Mouse (Mus musculus): Measurements from ENCODE around the gene Zfp575. TPM values are rescaled to one million over a fixed set of nuclear protein-coding genes. Genes with fewer than 3 reads are reported as not detected.

Zfp575 gene
- polyA plus RNA-seq, 1 experiment: not detected

DNA sequence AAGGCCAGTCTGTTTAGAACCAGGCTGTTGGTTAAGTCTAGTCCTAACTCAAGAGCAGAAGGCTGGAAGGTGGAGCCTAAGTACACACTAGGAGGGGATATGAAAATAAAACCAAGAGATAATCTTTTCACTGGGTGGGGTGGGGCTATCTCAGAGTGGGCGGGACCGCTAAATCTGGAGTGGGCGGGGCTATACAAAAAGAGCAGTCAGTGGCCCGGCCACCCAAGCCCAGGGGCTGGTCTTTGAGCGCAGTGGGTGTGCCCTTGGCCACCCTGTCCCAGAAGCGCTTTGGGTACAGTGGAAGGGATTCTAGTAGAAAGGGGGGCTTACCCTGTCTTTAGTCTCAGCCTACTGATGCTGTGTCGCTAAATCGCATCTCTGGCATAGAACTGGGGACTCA lies 613 bp downstream of the Zfp575 start:
- WGBS: 32% methylated on average over 8 of the region's 8 CpGs
- TF ChIP-seq POLR2A (IDR thresholded peaks at IDR 0.05; ENCODE audit: borderline replicate concordance, control insufficient read depth, low read depth, low read length): no peak
- no peak for TF ChIP-seq CTCF (IDR thresholded peaks at IDR 0.05; ENCODE audit: control insufficient read depth, insufficient read depth, low read length)
- Histone ChIP-seq H3K4me1 (ENCODE audit: control insufficient read depth, insufficient read depth, low read length) (no peaks in the 10 kb centered on the region; the same call in none of the 2 replicates), H3K4me3 (replicated peaks; ENCODE audit: control insufficient read depth, low read depth, low read length) (no peak overlapping the region), H3K27ac (ENCODE audit: control insufficient read depth, insufficient read depth, low read depth, low read length, poor library complexity) (no peak overlapping the region)

- Histone ChIP-seq H3K4me3 (replicated peaks; ENCODE audit: control insufficient read depth, low read depth, low read length) (no peak overlapping the region), H3K4me1 (ENCODE audit: control insufficient read depth, insufficient read depth, low read length) (no peaks in the 10 kb centered on the region; the same call in 1 of the 2 replicates), H3K27ac (ENCODE audit: control insufficient read depth, insufficient read depth, low read depth, low read length, poor library complexity) (no peak overlapping the region)
- WGBS: 83% methylated on average over 16 of the region's 16 CpGs
- TF ChIP-seq POLR2A (IDR thresholded peaks at IDR 0.05; ENCODE audit: borderline replicate concordance, control insufficient read depth, low read depth, low read length): no peak
- TF ChIP-seq CTCF (IDR thresholded peaks at IDR 0.05; ENCODE audit: control insufficient read depth, insufficient read depth, low read length): no peak
Observed at GRCm38 (mm10) chr7:24585995-24586394, 1.4 kb downstream of the Zfp575 start.

DNA sequence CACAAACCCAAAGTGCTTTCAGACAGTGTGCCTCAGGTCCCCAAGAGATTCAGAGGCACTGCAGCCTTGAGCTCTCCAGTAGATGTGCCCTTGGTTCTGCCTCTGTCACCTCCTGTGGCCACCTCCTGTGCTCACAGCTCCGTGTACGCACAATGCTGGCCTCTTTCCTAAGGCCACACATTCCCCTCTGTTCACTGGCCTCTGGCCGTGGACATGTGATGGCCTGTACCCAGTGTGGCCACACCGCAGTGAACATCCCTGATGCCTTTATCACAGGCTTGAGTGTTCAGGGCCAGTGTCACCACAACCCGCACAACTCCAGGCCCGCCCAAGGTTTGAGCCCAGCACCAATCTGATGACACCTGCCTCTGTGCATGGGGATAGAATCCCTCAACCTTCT lies 2.6 kb downstream of the Zfp575 start:
- H3K4me1 ChIP-seq (ENCODE audit: control insufficient read depth, insufficient read depth, low read length): no peaks in the 10 kb centered on the region; the same call in 1 of the 2 replicates
- TF ChIP-seq CTCF (IDR thresholded peaks at IDR 0.05; ENCODE audit: control insufficient read depth, insufficient read depth, low read length) (no peak), POLR2A (IDR thresholded peaks at IDR 0.05; ENCODE audit: borderline replicate concordance, control insufficient read depth, low read depth, low read length) (no peak)
- no peak overlapping the region for H3K4me3 ChIP-seq (replicated peaks; ENCODE audit: control insufficient read depth, low read depth, low read length)
- H3K27ac ChIP-seq (ENCODE audit: control insufficient read depth, insufficient read depth, low read depth, low read length, poor library complexity): no peak overlapping the region
- 91% methylated on average over 6 of the region's 6 CpGs for WGBS

DNA sequence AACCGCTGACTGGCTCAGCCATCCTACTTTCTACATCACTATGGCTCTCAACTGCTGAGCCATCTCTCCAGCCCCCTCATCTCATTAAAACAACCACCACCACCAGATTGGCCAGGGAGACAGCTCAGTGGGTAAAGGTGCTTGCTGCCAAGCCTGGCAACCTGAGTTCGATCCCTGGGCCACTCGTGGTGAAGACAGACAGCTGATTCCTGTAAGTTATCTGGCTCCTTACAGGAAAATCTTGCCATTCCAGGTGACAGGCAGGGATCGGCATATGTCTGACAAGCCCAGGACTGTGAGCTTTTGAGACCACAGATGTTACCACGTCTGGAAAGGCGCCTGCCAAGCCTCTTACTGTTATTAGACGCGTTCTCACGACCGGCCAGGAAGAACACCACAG lies 9.6 kb downstream of the Zfp575 start:
- Histone ChIP-seq H3K4me3 (replicated peaks; ENCODE audit: control insufficient read depth, low read depth, low read length) (no peak overlapping the region), H3K27ac (ENCODE audit: control insufficient read depth, insufficient read depth, low read depth, low read length, poor library complexity) (no peak overlapping the region), H3K4me1 (ENCODE audit: control insufficient read depth, insufficient read depth, low read length) (no peaks in the 10 kb centered on the region)
- TF ChIP-seq CTCF (IDR thresholded peaks at IDR 0.05; ENCODE audit: control insufficient read depth, insufficient read depth, low read length): no peak
- no peak for TF ChIP-seq POLR2A (IDR thresholded peaks at IDR 0.05; ENCODE audit: borderline replicate concordance, control insufficient read depth, low read depth, low read length)
- WGBS: 89% methylated on average over 10 of the region's 10 CpGs

DNA sequence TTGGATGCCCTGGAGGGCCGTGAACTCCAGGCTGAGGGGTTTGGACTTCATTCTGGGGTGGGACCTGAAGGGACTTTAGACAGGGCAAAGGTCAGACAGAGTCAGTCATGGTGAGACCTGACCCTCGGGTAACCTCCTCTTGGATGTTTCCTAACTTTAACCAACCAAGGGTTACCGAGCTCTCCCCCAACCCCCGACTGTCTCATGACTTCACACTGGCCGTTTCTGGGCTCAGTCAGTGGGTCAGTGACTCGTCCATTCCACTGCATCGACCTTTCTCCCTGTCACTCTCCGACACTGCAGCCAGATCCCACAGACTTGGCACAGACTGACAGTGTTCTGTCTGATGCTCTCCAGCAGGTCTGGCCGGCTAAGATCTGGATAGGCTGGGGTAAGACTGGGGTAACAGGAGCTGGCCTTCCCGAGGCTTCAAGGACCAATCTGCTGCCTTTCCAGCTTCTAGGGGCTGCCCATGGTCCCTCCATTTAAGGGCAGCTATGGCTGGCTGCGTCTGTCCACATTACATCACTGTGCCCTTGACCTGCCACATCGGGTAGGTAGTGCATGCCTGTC lies 13.1 kb downstream of the Zfp575 start:
- no peak for TF ChIP-seq POLR2A (IDR thresholded peaks at IDR 0.05; ENCODE audit: borderline replicate concordance, control insufficient read depth, low read depth, low read length)
- TF ChIP-seq CTCF (IDR thresholded peaks at IDR 0.05; ENCODE audit: control insufficient read depth, insufficient read depth, low read length): no peak
- H3K27ac ChIP-seq (ENCODE audit: control insufficient read depth, insufficient read depth, low read depth, low read length, poor library complexity): no peak overlapping the region
- no peaks in the 10 kb centered on the region for H3K4me1 ChIP-seq (ENCODE audit: control insufficient read depth, insufficient read depth, low read length)
- no peak overlapping the region for H3K4me3 ChIP-seq (replicated peaks; ENCODE audit: control insufficient read depth, low read depth, low read length)
- WGBS: 78% methylated on average over 12 of the region's 12 CpGs

DNA sequence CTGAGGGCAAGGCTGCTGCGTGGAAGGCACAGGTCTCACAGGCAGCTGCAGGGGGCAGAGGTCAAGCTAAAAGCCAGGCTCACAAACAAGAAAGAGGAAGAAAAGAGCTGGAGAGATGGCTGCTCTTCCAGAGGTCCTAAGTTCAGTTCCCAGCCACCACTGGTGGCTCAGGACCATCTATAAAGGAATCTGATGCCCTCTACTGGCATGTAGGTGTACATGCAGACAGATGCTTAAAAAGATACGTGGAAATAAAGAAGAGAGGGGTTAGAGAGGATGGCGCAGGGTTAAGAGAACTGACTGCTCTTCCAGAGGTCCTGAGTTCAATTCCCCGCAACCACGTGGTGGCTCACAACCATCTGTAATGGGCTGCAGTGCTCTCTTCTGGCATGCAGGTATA lies 15.0 kb downstream of the Zfp575 start:
- H3K4me1 ChIP-seq (ENCODE audit: control insufficient read depth, insufficient read depth, low read length): no peaks in the 10 kb centered on the region
- 71% methylated on average over 5 of the region's 5 CpGs for WGBS
- TF ChIP-seq POLR2A (IDR thresholded peaks at IDR 0.05; ENCODE audit: borderline replicate concordance, control insufficient read depth, low read depth, low read length) (no peak), CTCF (IDR thresholded peaks at IDR 0.05; ENCODE audit: control insufficient read depth, insufficient read depth, low read length) (no peak)
- no peak overlapping the region for H3K27ac ChIP-seq (ENCODE audit: control insufficient read depth, insufficient read depth, low read depth, low read length, poor library complexity)
- H3K4me3 ChIP-seq (replicated peaks; ENCODE audit: control insufficient read depth, low read depth, low read length): no peak overlapping the region

DNA sequence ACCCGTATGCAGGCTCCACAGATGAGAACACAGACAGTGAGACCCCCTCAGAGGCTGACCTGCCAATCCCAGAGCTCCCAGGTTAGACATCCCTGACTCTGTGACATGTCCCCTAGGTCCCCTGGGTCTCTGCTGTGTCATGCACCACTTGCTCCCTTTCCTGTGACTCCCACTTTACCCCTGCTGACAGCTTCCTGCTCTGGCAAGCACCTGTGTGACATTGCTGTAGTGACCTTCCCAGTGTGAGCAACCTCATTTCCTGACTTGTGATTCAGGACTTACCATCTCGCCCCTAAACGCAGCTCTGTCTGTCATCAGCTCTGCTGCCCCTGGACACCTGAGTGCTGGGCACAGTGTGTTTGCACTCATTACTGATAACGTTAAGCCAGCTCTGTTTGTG lies 16.4 kb downstream of the Zfp575 start:
- no peak overlapping the region for H3K4me3 ChIP-seq (replicated peaks; ENCODE audit: control insufficient read depth, low read depth, low read length)
- TF ChIP-seq POLR2A (IDR thresholded peaks at IDR 0.05; ENCODE audit: borderline replicate concordance, control insufficient read depth, low read depth, low read length) (no peak), CTCF (IDR thresholded peaks at IDR 0.05; ENCODE audit: control insufficient read depth, insufficient read depth, low read length) (no peak)
- H3K4me1 ChIP-seq (ENCODE audit: control insufficient read depth, insufficient read depth, low read length): no peaks in the 10 kb centered on the region
- 71% methylated on average over 4 of the region's 4 CpGs for WGBS
- H3K27ac ChIP-seq (ENCODE audit: control insufficient read depth, insufficient read depth, low read depth, low read length, poor library complexity): no peak overlapping the region

DNA sequence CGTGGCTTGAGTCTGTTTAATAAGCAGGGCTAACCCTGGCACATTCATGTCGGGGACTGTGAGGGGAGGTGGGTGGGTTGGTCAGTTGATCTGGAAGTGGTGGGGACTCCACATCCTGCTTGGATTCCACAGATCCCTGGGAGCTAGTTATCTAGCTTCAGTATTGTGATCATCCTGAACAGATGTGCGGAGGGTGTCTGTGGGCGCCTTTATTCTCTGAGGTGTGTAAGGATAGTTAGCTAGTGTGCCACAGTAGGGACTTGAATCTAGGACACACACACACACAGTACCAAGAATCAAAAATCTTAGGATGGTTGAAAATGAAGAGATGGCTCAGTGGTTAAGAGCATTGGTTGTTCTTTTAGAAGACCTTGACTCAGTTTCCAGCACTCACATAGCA lies 18.9 kb downstream of the Zfp575 start:
- no peak overlapping the region for H3K4me3 ChIP-seq (replicated peaks; ENCODE audit: control insufficient read depth, low read depth, low read length)
- 83% methylated on average over 4 of the region's 4 CpGs for WGBS
- H3K4me1 ChIP-seq (ENCODE audit: control insufficient read depth, insufficient read depth, low read length): no peaks in the 10 kb centered on the region
- no peak overlapping the region for H3K27ac ChIP-seq (ENCODE audit: control insufficient read depth, insufficient read depth, low read depth, low read length, poor library complexity)
- TF ChIP-seq CTCF (IDR thresholded peaks at IDR 0.05; ENCODE audit: control insufficient read depth, insufficient read depth, low read length) (no peak), POLR2A (IDR thresholded peaks at IDR 0.05; ENCODE audit: borderline replicate concordance, control insufficient read depth, low read depth, low read length) (no peak)

GRCm38 (mm10) chr7:24566206-24566605 lies 21.2 kb downstream of the Zfp575 start:
- H3K4me1 ChIP-seq (ENCODE audit: control insufficient read depth, insufficient read depth, low read length): no peaks in the 10 kb centered on the region; the same call in 1 of the 2 replicates
- WGBS: 91% methylated on average over 9 of the region's 9 CpGs

More at GRCm38 (mm10) chr7:24566206-24566605, 21.2 kb downstream of the Zfp575 start:
- Histone ChIP-seq H3K27ac (ENCODE audit: control insufficient read depth, insufficient read depth, low read depth, low read length, poor library complexity) (no peak overlapping the region), H3K4me3 (replicated peaks; ENCODE audit: control insufficient read depth, low read depth, low read length) (no peak overlapping the region)
- TF ChIP-seq CTCF (IDR thresholded peaks at IDR 0.05; ENCODE audit: control insufficient read depth, insufficient read depth, low read length) (no peak), POLR2A (IDR thresholded peaks at IDR 0.05; ENCODE audit: borderline replicate concordance, control insufficient read depth, low read depth, low read length) (no peak)
